Mouse (Mus musculus) testis, adult 2 months (tissue): Measurements from ENCODE around the gene Hadhb.

ENCODE experiments used
- CTCF ChIP-seq: fragments of 200-500 bp; IDR thresholded peaks from 2 replicates; pipeline ENCODE4 v1.5.1; 2012; ENCODE audit warnings: low read depth, mild to moderate bottlenecking, inconsistent platforms, low read length, moderate library complexity; ENCODE audit not compliant: control insufficient read depth, insufficient read depth, insufficient replicate concordance
- POLR2A ChIP-seq: fragments of 200-500 bp; IDR thresholded peaks from 2 replicates; pipeline ENCODE4 v1.6.1; 2012; ENCODE audit warnings: low read depth, mild to moderate bottlenecking, inconsistent platforms, low read length, moderate library complexity; ENCODE audit not compliant: control insufficient read depth

DNA sequence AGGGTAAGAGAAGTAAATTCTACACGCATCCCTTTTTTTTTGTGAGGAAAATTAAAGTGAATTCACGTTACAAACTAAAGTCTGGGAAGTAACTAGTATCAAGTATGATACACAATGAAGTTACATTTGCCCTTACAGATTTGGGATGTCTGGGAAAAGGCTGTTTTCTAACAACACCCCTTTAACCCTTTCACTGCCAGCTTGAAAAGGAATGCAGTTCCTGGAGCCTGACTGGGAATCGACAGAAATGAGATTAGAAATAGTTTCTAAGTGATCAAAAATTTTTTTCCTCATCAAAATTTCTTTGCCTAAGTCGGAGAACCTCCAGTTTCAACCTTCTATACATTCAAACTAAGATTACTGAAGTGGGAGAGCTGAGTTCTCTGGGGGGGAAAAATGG is 1.0 kb upstream of the Hadhb start:
- TF ChIP-seq CTCF (no peak), POLR2A (no peak)
